Mouse (Mus musculus) testis, adult 2 months (tissue): ENCODE measurements around the gene Adgra1. TPM values are rescaled to one million over a fixed set of nuclear protein-coding genes. Genes with fewer than 3 reads are reported as not detected.
A peak's percentile ranks its signal among the peaks of the same experiment; 100 is the strongest.

Experiments used
- H3K27ac ChIP-seq: fragments of 200-500 bp; 2 replicates; pipeline ENCODE4 v1.5.1; 2012; ENCODE audit warnings: low read depth, low read length; ENCODE audit not compliant: control insufficient read depth, insufficient read depth
- H3K27me3 ChIP-seq: fragments of 200-500 bp; 2 replicates; pipeline ENCODE4 v1.6.1; 2012; ENCODE audit warnings: mild to moderate bottlenecking, low read length, moderate library complexity; ENCODE audit not compliant: control insufficient read depth, insufficient read depth
- H3K36me3 ChIP-seq: fragments of 200-500 bp; 2 replicates; pipeline ENCODE4 v1.6.1; 2012; ENCODE audit warnings: mild to moderate bottlenecking, low read length; ENCODE audit not compliant: control insufficient read depth, insufficient read depth
- H3K4me1 ChIP-seq: fragments of 200-500 bp; 2 replicates; pipeline ENCODE4 v1.6.1; 2012; ENCODE audit warnings: low read length; ENCODE audit not compliant: control insufficient read depth, insufficient read depth
- H3K4me3 ChIP-seq: fragments of 200-500 bp; 2 replicates; pipeline ENCODE4 v1.5.1; 2012; ENCODE audit warnings: low read depth, mild to moderate bottlenecking, low read length, moderate library complexity, mixed read lengths; ENCODE audit not compliant: control insufficient read depth
- CTCF ChIP-seq: fragments of 200-500 bp; IDR thresholded peaks from 2 replicates; pipeline ENCODE4 v1.5.1; 2012; ENCODE audit warnings: low read depth, mild to moderate bottlenecking, inconsistent platforms, low read length, moderate library complexity; ENCODE audit not compliant: control insufficient read depth, insufficient read depth, insufficient replicate concordance
- POLR2A ChIP-seq: fragments of 200-500 bp; IDR thresholded peaks from 2 replicates; pipeline ENCODE4 v1.6.1; 2012; ENCODE audit warnings: low read depth, mild to moderate bottlenecking, inconsistent platforms, low read length, moderate library complexity; ENCODE audit not compliant: control insufficient read depth
- polyA plus RNA-seq: library from polyadenylated mRNA; depleted of rRNA; stranded (reverse); fragments of >200 nt; gene quantifications from 2 replicates; pipeline ENCODE4 v1.2.3, GENCODE M21; 2012

Gene Adgra1
- polyA plus RNA-seq, 1 experiment: 0.43 TPM

- no peak overlapping the region for H3K27ac ChIP-seq
- no peaks in the 10 kb centered on the region for H3K27me3 ChIP-seq
- no peak overlapping the region for H3K4me3 ChIP-seq
- TF ChIP-seq POLR2A (no peak), CTCF (no peak)
- H3K4me1 ChIP-seq: no peaks in the 10 kb centered on the region
- H3K36me3 ChIP-seq: no peaks in the 10 kb centered on the region
These were observed 44.6 kb downstream of the Adgra1 start for GRCm38 (mm10) chr7:139878621-139879020.

DNA sequence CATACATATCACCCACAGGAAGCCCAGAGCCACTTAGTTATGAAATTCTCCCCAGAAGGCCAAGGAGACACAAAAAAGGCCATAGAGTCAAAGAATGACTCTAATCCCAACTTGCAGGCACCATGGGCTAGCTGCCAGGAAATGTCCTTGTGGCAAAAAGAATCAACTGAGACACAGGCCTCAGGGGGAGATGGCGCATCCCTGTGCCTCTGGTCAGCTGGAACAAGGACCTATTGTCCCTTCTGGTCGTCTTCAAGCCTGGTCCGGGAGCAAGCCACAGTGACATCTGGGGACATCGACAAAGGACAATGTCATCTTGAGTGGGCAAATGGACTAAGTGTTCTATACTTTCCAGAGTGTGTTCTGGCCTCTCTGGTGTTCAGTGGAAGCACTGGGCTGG, 49.6 kb downstream of the Adgra1 start:
- no peak overlapping the region for H3K4me3 ChIP-seq
- H3K27ac ChIP-seq: no peak overlapping the region
- H3K36me3 ChIP-seq: no peaks in the 10 kb centered on the region
- no peaks in the 10 kb centered on the region for H3K4me1 ChIP-seq
- no peaks in the 10 kb centered on the region for H3K27me3 ChIP-seq
- TF ChIP-seq POLR2A: no peak
- no peak for TF ChIP-seq CTCF

DNA sequence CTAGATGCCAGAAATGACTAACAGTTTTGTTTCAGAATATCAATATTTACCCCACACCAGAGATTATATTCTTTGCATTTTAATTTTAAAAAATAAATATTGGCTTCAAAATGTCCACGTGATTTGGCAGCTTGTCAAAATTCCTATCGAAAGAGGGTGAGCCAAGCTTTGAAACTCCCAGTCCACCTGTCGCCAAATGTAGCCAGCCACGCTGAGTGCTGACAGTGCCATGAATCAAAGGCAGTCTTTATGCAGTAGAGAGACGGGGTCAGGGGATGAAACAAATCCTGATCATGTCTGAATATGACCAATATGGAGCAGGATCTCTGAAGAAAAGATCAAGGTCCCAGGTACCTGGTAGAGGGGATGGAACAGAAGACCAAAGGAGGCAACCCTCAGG, 57.8 kb downstream of the Adgra1 start:
- Histone ChIP-seq H3K27me3 (no peaks in the 10 kb centered on the region), H3K4me3 (no peak overlapping the region), H3K36me3 (no peaks in the 10 kb centered on the region), H3K4me1 (peaks cover 4% of the 10 kb centered on the region; the same call in 1 of the 2 replicates), H3K27ac (no peak overlapping the region)
- TF ChIP-seq CTCF: no peak
- TF ChIP-seq POLR2A: no peak

GRCm38 (mm10) chr7:139894655-139895557, 60.9 kb downstream of the Adgra1 start, which contains the start of gene Kndc1:
Kndc1 (plus strand) TSS chr7:139894696.
- no peaks in the 10 kb centered on the region for H3K27me3 ChIP-seq
- peak within 1 kb of the TSS; percentile 33; the same call in 1 of the 2 replicates for H3K4me3 ChIP-seq
- peaks cover 4% of the 10 kb centered on the region; the same call in 1 of the 2 replicates for H3K4me1 ChIP-seq
- no peak for TF ChIP-seq CTCF
- no peak for TF ChIP-seq POLR2A
- no peak within 1 kb of the TSS for H3K27ac ChIP-seq
- H3K36me3 ChIP-seq: no peaks in the 10 kb centered on the region

- Histone ChIP-seq H3K4me1 (peaks cover 4% of the 10 kb centered on the region; the same call in 1 of the 2 replicates), H3K36me3 (no peaks in the 10 kb centered on the region), H3K27me3 (no peaks in the 10 kb centered on the region), H3K27ac (no peak overlapping the region), H3K4me3 (no peak overlapping the region)
- TF ChIP-seq POLR2A (no peak), CTCF (no peak)
These were observed 62.3 kb downstream of the Adgra1 start for GRCm38 (mm10) chr7:139896271-139896670.

GRCm38 (mm10) chr7:139896796-139897195, 62.8 kb downstream of the Adgra1 start:
- H3K4me1 ChIP-seq: peaks cover 4% of the 10 kb centered on the region; the same call in 1 of the 2 replicates
- no peaks in the 10 kb centered on the region for H3K27me3 ChIP-seq
- no peak overlapping the region for H3K4me3 ChIP-seq
- H3K27ac ChIP-seq: no peak overlapping the region
- H3K36me3 ChIP-seq: no peaks in the 10 kb centered on the region
- TF ChIP-seq CTCF (no peak), POLR2A (no peak)

DNA sequence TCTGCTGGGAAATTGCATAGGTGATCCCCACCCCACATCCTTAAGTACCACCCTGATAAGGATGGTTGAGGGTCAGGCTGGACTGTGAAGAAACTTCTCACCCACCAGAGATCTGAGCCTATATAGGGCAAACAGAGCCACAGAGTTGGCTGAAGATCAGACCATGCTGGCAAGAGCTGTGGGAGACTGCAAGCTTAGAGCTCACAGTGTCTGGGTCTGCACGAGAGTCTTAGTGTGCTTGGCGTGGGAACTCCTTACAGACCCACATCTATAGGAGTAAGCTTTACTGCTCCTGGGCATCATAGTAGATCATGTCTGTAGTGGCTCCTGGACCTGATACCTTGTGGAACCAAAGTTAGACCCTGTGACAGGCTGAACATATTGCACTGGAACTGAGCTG, 64.6 kb downstream of the Adgra1 start:
- no peaks in the 10 kb centered on the region for H3K36me3 ChIP-seq
- H3K4me3 ChIP-seq: no peak overlapping the region
- no peaks in the 10 kb centered on the region for H3K27me3 ChIP-seq
- no peak for TF ChIP-seq CTCF
- no peak for TF ChIP-seq POLR2A
- H3K27ac ChIP-seq: no peak overlapping the region
- H3K4me1 ChIP-seq: peaks cover 4% of the 10 kb centered on the region; the same call in 1 of the 2 replicates
